Mouse (Mus musculus): Measurements from ENCODE around the gene Mpig6b. TPM values are rescaled to one million over a fixed set of nuclear protein-coding genes. Genes with fewer than 3 reads are reported as not detected.

The Mpig6b gene
- polyA plus RNA-seq, 1 experiment from 2014 or later, result 0.68 TPM

DNA sequence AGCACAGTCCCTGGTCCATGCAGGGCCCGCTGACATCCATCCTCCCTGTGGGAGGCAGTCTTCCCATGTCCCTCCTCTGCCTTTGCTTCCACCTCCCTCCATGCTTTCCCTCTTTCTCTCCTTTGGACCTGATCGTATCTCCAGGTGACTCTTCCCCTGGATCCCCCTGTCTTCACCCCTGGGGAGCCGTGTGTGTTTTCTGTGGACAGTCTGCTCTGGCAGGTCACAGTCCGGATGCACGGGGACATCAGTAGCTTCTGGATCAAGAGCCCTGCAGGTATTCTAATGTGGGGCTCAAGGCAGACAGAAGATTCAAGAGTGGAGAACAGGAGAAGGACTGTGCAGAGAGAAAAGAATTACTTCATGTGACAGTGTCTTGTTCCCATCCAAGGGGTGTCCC lies 42.8 kb downstream of the Mpig6b start:
- 80% methylated on average over 5 of the region's 5 CpGs for WGBS
- no peak overlapping the region for H3K4me3 ChIP-seq (replicated peaks)
- no peak overlapping the region for H3K27ac ChIP-seq
- no peaks in the 10 kb centered on the region for H3K9me3 ChIP-seq
- H3K27me3 ChIP-seq, result no peaks in the 10 kb centered on the region
- no peaks in the 10 kb centered on the region for H3K36me3 ChIP-seq
- H3K9ac ChIP-seq (replicated peaks), result 0 out of 2 replicates have a peak overlapping the region, but pooled peaks have one; percentile 0
- H3K4me2 ChIP-seq, result no peak overlapping the region
- ATAC-seq (ENCODE audit: insufficient number of reproducible peaks, insufficient read depth, low FRiP score, low TSS enrichment, low read depth), result no peak
- peaks cover 20% of the 10 kb centered on the region for H3K4me1 ChIP-seq (replicated peaks)

DNA sequence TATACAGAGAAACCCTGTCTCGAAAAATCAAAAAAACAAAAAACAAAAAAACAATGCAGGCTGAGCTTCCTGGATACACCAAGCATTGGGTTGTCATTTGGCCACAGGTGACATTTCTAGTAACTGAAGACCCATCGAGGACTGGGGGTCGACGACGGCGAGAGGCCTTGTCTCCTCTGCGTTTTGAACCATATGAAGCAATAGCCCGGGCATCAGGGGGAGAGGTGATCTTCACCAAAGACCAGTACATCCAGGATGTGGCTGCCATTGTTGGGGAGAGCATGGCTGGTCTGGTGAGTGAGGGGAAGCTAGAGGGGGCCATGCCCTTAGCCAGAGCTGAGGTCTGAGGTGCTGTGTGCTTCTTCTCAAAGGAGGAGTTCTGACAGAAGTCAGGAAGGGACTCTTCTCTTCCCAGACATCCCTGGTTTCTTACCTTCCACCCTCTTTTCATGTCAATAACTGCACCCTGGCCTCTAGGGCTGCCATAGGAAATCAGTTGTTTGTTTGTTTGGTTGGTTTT lies 43.4 kb downstream of the Mpig6b start:
- H3K4me1 ChIP-seq (replicated peaks), result peaks cover 20% of the 10 kb centered on the region
- 94% methylated on average over 8 of the region's 8 CpGs for WGBS
- no peak overlapping the region for H3K27ac ChIP-seq

DNA sequence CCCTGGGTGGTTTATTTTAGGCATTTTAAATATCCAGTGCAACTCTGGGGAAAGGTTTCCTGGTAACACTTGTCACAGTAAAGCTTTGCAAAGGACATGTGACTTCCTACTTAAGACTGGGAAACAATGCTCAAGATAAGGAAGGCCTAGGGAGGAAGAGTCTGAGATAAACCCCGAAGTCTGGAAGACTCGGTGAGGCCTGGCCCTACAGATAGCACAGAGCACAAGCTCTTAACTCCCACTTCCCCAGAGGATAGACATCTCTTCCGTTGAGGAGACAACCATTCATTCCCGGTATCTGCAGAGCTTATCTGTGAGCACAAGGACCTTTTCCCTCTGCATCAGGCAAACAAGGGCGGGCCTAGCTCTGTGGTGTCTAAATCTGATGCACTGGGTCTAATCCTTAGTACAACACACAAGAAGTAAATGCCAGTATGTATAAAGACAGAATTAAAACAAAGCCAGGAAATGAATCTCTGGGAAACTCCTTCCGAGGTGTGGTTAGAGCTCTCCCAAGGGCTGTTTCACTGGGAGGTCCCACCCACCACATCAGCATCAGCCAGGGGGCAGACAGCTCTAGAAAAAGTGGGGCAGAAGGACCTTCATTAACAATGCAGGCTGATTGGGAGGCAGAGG lies 44.0 kb downstream of the Mpig6b start:
- Histone ChIP-seq H3K9me3 (no peaks in the 10 kb centered on the region), H3K4me1 (replicated peaks) (peaks cover 14% of the 10 kb centered on the region), H3K4me2 (no peak overlapping the region), H3K27me3 (no peaks in the 10 kb centered on the region), H3K4me3 (replicated peaks) (no peak overlapping the region), H3K9ac (replicated peaks) (no peak overlapping the region; the same call in 1 of the 2 replicates), H3K36me3 (peaks cover 3% of the 10 kb centered on the region; the same call in 1 of the 2 replicates), H3K27ac (no peak overlapping the region)
- ATAC-seq (ENCODE audit: insufficient number of reproducible peaks, insufficient read depth, low FRiP score, low TSS enrichment, low read depth), result no peak
- WGBS, result 74% methylated on average over 6 of the region's 6 CpGs

More for the DNA sequence above, 43.4 kb downstream of the Mpig6b start:
- Histone ChIP-seq H3K27me3 (no peaks in the 10 kb centered on the region), H3K4me3 (replicated peaks) (no peak overlapping the region), H3K36me3 (no peaks in the 10 kb centered on the region), H3K4me2 (no peak overlapping the region), H3K9me3 (no peaks in the 10 kb centered on the region), H3K9ac (replicated peaks) (no peak overlapping the region)
- ATAC-seq (ENCODE audit: insufficient number of reproducible peaks, insufficient read depth, low FRiP score, low TSS enrichment, low read depth), result no peak

DNA sequence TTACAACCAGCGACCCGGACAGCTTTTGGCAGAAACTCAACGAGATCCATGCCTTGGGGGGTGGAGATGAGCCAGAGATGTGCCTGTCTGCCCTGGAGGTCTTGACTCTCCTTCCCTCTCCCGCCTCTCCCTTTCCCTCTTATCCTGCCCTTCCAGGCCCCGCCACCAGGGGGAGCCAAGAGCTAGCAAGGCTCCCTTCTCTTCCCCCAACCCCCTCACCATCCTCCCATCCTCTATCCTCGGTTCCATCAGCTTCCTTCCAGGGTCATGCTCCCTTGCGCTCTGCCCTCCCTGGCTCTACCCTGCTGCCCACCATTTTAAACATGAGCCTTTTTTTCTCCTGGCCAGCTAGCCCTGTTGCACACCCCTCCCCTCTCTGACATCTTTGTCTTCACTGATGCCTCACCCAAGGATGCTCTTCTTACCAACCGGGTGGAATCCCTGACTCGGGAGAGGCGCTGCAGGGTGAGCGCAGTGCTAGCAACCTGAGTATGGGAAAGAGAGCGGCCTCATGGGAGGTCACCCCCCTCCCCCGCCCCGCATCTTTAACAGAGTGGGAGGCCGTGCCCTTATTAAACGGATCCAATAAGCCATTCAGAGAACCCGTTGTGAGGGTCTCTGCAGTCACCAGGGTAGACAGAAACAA lies 44.7 kb downstream of the Mpig6b start:
- Histone ChIP-seq H3K9me3 (no peaks in the 10 kb centered on the region), H3K27me3 (no peaks in the 10 kb centered on the region), H3K4me1 (replicated peaks) (peaks cover 13% of the 10 kb centered on the region), H3K36me3 (peaks cover 10% of the 10 kb centered on the region), H3K27ac (0 out of 2 replicates have a peak overlapping the region, but pooled peaks have one; percentile 45), H3K9ac (replicated peaks) (no peak overlapping the region; the same call in 1 of the 2 replicates), H3K4me2 (peak overlapping the region; percentile 33), H3K4me3 (replicated peaks) (peak overlapping the region; percentile 14; the same call in 1 of the 2 replicates)
- WGBS, result 19% methylated on average over 17 of the region's 17 CpGs
- 0 out of 2 replicates have a peak, but pooled peaks have one; percentile 27 for ATAC-seq (ENCODE audit: insufficient number of reproducible peaks, insufficient read depth, low FRiP score, low TSS enrichment, low read depth)

DNA sequence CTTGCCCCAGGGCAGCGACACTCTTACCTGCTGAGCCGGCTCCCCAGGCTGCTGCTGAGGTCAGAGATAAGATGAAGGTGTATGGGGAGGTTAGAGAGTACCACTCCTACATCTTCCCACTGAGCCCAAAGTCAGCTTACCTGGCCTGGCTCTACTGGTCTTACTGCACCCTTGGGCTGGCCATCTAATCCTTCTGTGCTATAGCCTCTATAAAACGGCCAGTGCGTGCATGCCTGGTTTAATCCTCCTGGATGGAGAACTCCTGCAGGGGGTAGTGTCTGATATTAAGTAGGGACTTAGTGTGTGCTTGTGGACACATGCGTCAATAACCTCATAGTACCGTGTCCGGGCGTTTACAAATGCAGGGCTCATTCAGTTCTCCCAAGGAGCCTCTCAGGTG lies 45.4 kb downstream of the Mpig6b start:
- Histone ChIP-seq H3K9ac (replicated peaks) (no peak overlapping the region), H3K27ac (no peak overlapping the region), H3K9me3 (no peaks in the 10 kb centered on the region), H3K27me3 (no peaks in the 10 kb centered on the region), H3K4me1 (replicated peaks) (peaks cover 9% of the 10 kb centered on the region), H3K4me2 (no peak overlapping the region), H3K4me3 (replicated peaks) (no peak overlapping the region), H3K36me3 (peaks cover 17% of the 10 kb centered on the region)
- 86% methylated on average over 8 of the region's 8 CpGs for WGBS
- no peak for ATAC-seq (ENCODE audit: insufficient number of reproducible peaks, insufficient read depth, low FRiP score, low TSS enrichment, low read depth)

DNA sequence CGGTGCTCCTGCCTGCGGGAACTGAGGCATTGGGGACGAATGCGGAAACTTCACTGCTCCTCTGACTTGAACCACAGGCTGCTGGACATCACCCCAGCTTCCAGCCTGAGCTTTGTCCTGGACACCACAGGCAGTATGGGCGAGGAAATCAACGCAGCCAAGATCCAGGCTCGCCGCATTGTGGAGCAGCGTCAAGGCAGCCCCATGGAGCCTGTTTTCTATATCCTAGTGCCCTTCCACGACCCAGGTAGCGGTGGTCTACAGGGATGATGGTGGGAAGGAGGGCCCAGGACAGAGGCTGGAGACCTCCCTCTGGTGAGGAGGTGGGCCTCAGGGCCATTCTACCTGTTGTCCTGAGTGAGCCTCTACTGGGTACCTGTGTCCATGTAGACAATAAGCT lies 46.1 kb downstream of the Mpig6b start:
- no peak for ATAC-seq (ENCODE audit: insufficient number of reproducible peaks, insufficient read depth, low FRiP score, low TSS enrichment, low read depth)
- H3K4me2 ChIP-seq, result no peak overlapping the region
- 76% methylated on average over 11 of the region's 11 CpGs for WGBS

DNA sequence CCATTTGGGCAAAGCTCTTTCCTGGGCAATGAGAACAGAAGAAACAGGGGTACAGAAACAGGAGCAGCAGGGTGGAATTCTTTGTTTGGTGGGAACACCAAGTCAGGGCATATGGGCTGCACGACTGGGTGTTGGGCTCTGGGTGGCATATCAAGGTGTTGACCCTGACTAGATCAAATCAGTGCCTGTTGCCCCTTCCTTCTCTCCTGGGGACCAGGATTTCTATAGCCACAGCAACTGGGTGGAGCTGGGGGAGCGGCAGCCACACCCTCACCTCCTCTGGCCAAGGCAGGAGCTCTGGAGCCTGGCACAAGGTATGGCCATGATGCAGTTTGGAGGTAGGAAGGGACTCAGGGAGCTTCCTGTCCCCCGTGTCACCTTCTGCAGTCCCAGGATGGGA lies 47.8 kb downstream of the Mpig6b start:
- no peak overlapping the region for H3K27ac ChIP-seq
- ATAC-seq (ENCODE audit: insufficient number of reproducible peaks, insufficient read depth, low FRiP score, low TSS enrichment, low read depth), result no peak
- H3K9me3 ChIP-seq, result no peaks in the 10 kb centered on the region
- no peak overlapping the region for H3K9ac ChIP-seq (replicated peaks)
- no peak overlapping the region for H3K4me2 ChIP-seq
- WGBS, result 81% methylated on average over 3 of the region's 3 CpGs
- peaks cover 9% of the 10 kb centered on the region for H3K4me1 ChIP-seq (replicated peaks)
- peaks cover 41% of the 10 kb centered on the region for H3K36me3 ChIP-seq
- no peak overlapping the region for H3K4me3 ChIP-seq (replicated peaks)
- no peaks in the 10 kb centered on the region for H3K27me3 ChIP-seq

More for the DNA sequence above, 46.1 kb downstream of the Mpig6b start:
- Histone ChIP-seq H3K9me3 (no peaks in the 10 kb centered on the region), H3K4me3 (replicated peaks) (no peak overlapping the region), H3K27me3 (no peaks in the 10 kb centered on the region), H3K36me3 (peaks cover 24% of the 10 kb centered on the region), H3K4me1 (replicated peaks) (peaks cover 9% of the 10 kb centered on the region), H3K27ac (no peak overlapping the region), H3K9ac (replicated peaks) (no peak overlapping the region)

DNA sequence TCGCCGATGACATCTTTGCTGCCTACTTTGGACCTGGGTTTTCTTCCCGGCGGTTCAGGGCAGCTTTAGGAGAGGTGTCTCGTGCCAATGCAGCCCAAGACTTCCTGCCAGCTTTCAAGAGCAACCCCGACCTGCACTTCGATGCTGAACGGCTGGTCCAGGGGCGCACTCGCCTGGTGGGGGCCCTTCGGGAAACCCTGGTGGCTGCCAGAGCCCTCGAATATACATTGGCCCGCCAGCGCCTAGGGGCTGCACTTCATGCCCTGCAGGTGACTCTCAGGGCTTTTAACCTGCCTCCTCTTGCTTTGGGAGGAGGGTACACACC lies 48.3 kb downstream of the Mpig6b start:
- H3K4me3 ChIP-seq (replicated peaks), result no peak overlapping the region
- no peaks in the 10 kb centered on the region for H3K27me3 ChIP-seq
- no peak overlapping the region for H3K9ac ChIP-seq (replicated peaks)
- H3K9me3 ChIP-seq, result no peaks in the 10 kb centered on the region
- H3K4me2 ChIP-seq, result no peak overlapping the region
- H3K4me1 ChIP-seq (replicated peaks), result peaks cover 9% of the 10 kb centered on the region
- ATAC-seq (ENCODE audit: insufficient number of reproducible peaks, insufficient read depth, low FRiP score, low TSS enrichment, low read depth), result no peak
- no peak overlapping the region for H3K27ac ChIP-seq
- 70% methylated on average over 14 of the region's 14 CpGs for WGBS
- peaks cover 46% of the 10 kb centered on the region for H3K36me3 ChIP-seq

DNA sequence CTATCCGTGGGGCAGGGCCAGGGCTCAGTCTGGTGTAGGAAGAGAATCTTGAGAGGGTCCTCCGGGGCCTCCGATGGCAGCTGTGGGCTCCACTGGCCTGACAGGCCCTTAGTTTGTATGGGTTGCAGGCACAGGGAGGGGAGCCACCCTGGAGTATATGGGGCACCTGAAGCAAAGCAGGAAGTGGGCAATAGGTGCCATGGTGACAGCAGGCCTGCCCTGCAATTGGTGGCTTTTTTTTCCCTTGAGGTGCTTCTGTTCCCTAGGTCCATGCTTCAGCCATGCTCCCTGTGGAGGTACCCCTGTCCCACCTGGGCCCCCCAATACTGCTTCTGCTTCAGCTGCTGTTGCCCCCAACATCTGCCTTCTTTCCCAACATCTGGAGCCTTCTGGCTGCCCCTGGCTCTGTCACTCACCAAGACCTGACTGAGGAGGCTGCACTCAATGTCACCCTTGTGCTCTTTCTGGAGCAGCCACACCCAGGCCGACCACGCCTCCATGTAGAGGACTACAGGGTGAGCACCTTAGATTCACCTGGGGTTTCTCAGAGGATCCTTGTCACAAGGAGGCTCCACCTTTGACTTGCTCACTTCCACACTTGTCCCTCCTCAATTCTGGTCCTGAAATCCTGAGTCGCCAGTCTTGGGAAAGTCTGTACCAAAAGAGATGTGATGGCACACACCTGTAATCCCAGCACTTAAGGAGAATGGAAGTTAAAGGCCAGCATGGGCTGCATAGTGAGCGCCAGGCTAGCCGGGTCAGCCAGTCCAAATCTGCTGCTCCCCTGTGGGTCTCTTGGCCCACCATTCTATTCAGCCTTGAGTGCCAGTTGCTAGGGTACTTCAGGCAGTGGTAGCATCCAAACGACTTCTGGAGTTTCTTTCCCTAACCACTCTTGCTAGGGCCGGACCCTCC lies 48.9 kb downstream of the Mpig6b start:
- no peak for ATAC-seq (ENCODE audit: insufficient number of reproducible peaks, insufficient read depth, low FRiP score, low TSS enrichment, low read depth)
- no peaks in the 10 kb centered on the region for H3K9me3 ChIP-seq
- H3K27ac ChIP-seq, result no peak overlapping the region
- H3K4me1 ChIP-seq (replicated peaks), result peaks cover 9% of the 10 kb centered on the region
- no peak overlapping the region for H3K4me2 ChIP-seq
- 81% methylated on average over 10 of the region's 10 CpGs for WGBS
- H3K9ac ChIP-seq (replicated peaks), result no peak overlapping the region
- H3K4me3 ChIP-seq (replicated peaks), result no peak overlapping the region
- peaks cover 52% of the 10 kb centered on the region for H3K36me3 ChIP-seq
- no peaks in the 10 kb centered on the region for H3K27me3 ChIP-seq

DNA sequence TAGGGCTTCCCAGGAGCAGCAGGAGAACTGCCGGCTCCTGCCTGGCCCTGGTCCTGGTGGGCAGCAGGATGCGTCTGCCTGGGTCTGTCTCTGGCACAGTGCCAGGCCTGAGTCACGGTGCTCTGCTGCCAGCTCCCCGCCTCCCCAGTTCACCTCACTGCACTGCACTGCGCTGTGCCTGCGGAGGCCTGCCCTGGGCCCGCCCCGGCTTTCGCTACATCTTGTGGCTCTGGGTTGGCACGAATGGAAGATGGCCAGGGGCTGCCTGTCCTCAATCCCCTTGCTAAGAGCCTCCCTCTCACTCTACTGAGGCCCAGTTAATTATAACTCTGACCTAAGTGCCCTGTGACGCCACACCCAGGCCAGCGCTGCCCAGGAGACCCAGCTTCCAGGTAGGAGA lies 49.6 kb downstream of the Mpig6b start, which contains the start of gene Vwa7:
Vwa7 (plus strand) TSS at position 204 of the 400 bp plus-strand sequence.
- peaks cover 6% of the 10 kb centered on the region for H3K4me1 ChIP-seq (replicated peaks)
- H3K27me3 ChIP-seq, result no peaks in the 10 kb centered on the region
- H3K9me3 ChIP-seq, result no peaks in the 10 kb centered on the region
- no peak for ATAC-seq (ENCODE audit: insufficient number of reproducible peaks, insufficient read depth, low FRiP score, low TSS enrichment, low read depth)
- H3K4me3 ChIP-seq (replicated peaks), result no peak within 1 kb of the TSS
- WGBS, result 74% methylated on average over 12 of the region's 12 CpGs
- no peak within 1 kb of the TSS for H3K27ac ChIP-seq
- H3K36me3 ChIP-seq, result peaks cover 59% of the 10 kb centered on the region
- H3K4me2 ChIP-seq, result no peak within 1 kb of the TSS
- no peak within 1 kb of the TSS for H3K9ac ChIP-seq (replicated peaks)

DNA sequence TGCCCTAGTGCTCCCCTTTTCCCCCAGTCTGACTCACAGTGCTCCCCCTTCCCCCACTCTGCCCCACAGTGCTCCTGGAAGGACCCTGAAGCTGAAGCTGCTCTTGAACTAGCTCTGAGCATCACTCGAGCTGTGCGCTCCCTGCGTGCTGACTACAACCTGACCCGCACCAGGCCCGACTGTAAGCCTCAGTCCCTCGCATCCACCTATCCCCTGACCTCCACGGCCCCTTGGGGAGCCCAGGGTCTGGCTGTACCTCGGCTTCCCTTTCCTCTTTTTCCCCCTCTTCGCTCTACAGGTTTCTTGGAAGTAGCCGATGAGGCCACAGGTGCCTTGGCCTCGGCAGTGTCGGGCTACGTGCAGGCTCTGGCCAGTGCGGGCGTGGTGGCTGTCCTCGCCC lies 50.7 kb downstream of the Mpig6b start:
- no peak for ATAC-seq (ENCODE audit: insufficient number of reproducible peaks, insufficient read depth, low FRiP score, low TSS enrichment, low read depth)
- Histone ChIP-seq H3K36me3 (peaks cover 70% of the 10 kb centered on the region), H3K9ac (replicated peaks) (no peak overlapping the region)

More for the DNA sequence above, 50.7 kb downstream of the Mpig6b start:
- no peaks in the 10 kb centered on the region for H3K9me3 ChIP-seq
- no peak overlapping the region for H3K27ac ChIP-seq
- no peak overlapping the region for H3K4me2 ChIP-seq
- H3K4me1 ChIP-seq (replicated peaks), result no peaks in the 10 kb centered on the region
- H3K27me3 ChIP-seq, result no peaks in the 10 kb centered on the region
- H3K4me3 ChIP-seq (replicated peaks), result no peak overlapping the region
- WGBS, result 93% methylated on average over 16 of the region's 16 CpGs
